Mouse (Mus musculus) stomach, embryonic 16.5 days (tissue): ENCODE data around the gene Vegfa. TPM values are rescaled to one million over a fixed set of nuclear protein-coding genes. Genes with fewer than 3 reads are reported as not detected.

Experiments
- ATAC-seq: fragments of 200-750 bp; cut with Nextera tagmentation; 2 replicates; pipeline ENCODE4 v1.8.0; 2017; ENCODE audit warnings: moderate number of reproducible peaks, moderate TSS enrichment; ENCODE audit not compliant: insufficient read depth, low FRiP score
- H3K27ac ChIP-seq: fragments of 300-500 bp; sonication (generic); 2 replicates; pipeline ENCODE4 v1.5.1; 2014; ENCODE audit warnings: low read length
- H3K27me3 ChIP-seq: fragments of 300-500 bp; sonication (generic); 2 replicates; pipeline ENCODE4 v1.6.1; 2014; ENCODE audit warnings: low read length, control low read depth, mixed read lengths; ENCODE audit not compliant: control insufficient read depth, insufficient read depth
- H3K36me3 ChIP-seq: fragments of 300-500 bp; sonication (generic); 2 replicates; pipeline ENCODE4 v1.6.1; 2014; ENCODE audit warnings: low read length; ENCODE audit not compliant: control insufficient read depth, insufficient read depth
- H3K4me1 ChIP-seq: fragments of 300-500 bp; sonication (generic); 2 replicates; pipeline ENCODE4 v1.6.1; 2014; ENCODE audit warnings: low read length, control low read depth, mixed read lengths; ENCODE audit not compliant: control insufficient read depth, insufficient read depth
- H3K4me2 ChIP-seq: fragments of 300-500 bp; sonication (generic); 2 replicates; pipeline ENCODE4 v1.6.1; 2014; ENCODE audit warnings: low read depth, low read length, mixed read lengths
- H3K4me3 ChIP-seq: fragments of 300-500 bp; sonication (generic); replicated peaks from 2 replicates; pipeline ENCODE4 v1.5.1; 2014; ENCODE audit warnings: mild to moderate bottlenecking, low read length
- H3K9ac ChIP-seq: fragments of 300-500 bp; sonication (generic); 2 replicates; pipeline ENCODE4 v1.6.1; 2014; ENCODE audit warnings: low read length
- H3K9me3 ChIP-seq: fragments of 300-500 bp; sonication (generic); replicated peaks from 2 replicates; pipeline ENCODE4 v1.6.1; 2016; ENCODE audit warnings: low read length, control low read depth; ENCODE audit not compliant: control insufficient read depth
- WGBS: fragments of 180-500 bp; shearing (Covaris S2); extraction: QIAGEN DNeasy Blood & Tissue Kit; methylation state at CpG from one replicate; pipeline ENCODE4 v1.1.7; 2014; 5-methylcytosine and 5-hydroxymethylcytosine counted together
- polyA plus RNA-seq: library from polyadenylated mRNA; unstranded; fragments of >200 nt; fragmentation: Nextera tagmentation; extraction: Ambion mirVana; gene quantifications from 2 replicates; pipeline ENCODE4 v1.2.1, GENCODE M21; 2015

The Vegfa gene
- polyA plus RNA-seq, 1 experiment from 2014 or later: 3.9 TPM

GRCm38 (mm10) chr17:46018736-46019004, 13.5 kb downstream of the Vegfa start:
- 85% methylated on average over 10 of the region's 10 CpGs for WGBS

GRCm38 (mm10) chr17:46017946-46018735, 14.0 kb downstream of the Vegfa start:
- Histone ChIP-seq H3K27ac (no peak overlapping the region), H3K9ac (no peak overlapping the region), H3K4me1 (no peaks in the 10 kb centered on the region), H3K36me3 (peaks cover 24% of the 10 kb centered on the region), H3K4me3 (no peak overlapping the region), H3K27me3 (no peaks in the 10 kb centered on the region), H3K4me2 (no peak overlapping the region), H3K9me3 (no peaks in the 10 kb centered on the region)
- no peak for ATAC-seq
- WGBS: 77% methylated on average over 24 of the region's 24 CpGs

More at GRCm38 (mm10) chr17:46018736-46019004, 13.5 kb downstream of the Vegfa start:
- Histone ChIP-seq H3K9me3 (no peaks in the 10 kb centered on the region), H3K36me3 (peaks cover 24% of the 10 kb centered on the region), H3K9ac (no peak overlapping the region), H3K4me1 (no peaks in the 10 kb centered on the region), H3K27ac (no peak overlapping the region), H3K4me3 (no peak overlapping the region), H3K4me2 (no peak overlapping the region), H3K27me3 (no peaks in the 10 kb centered on the region)
- ATAC-seq: no peak

- H3K9ac ChIP-seq: no peak overlapping the region
- H3K27ac ChIP-seq: no peak overlapping the region
- 92% methylated on average over 5 of the region's 5 CpGs for WGBS
- H3K27me3 ChIP-seq: no peaks in the 10 kb centered on the region
- H3K4me1 ChIP-seq: peaks cover 4% of the 10 kb centered on the region; the same call in 1 of the 2 replicates
- H3K4me3 ChIP-seq: no peak overlapping the region
- no peak for ATAC-seq
- H3K36me3 ChIP-seq: peaks cover 15% of the 10 kb centered on the region
- H3K4me2 ChIP-seq: no peak overlapping the region
- H3K9me3 ChIP-seq: no peaks in the 10 kb centered on the region
Observed at GRCm38 (mm10) chr17:46016617-46017016, 15.6 kb downstream of the Vegfa start.

- ATAC-seq: no peak
- no peak overlapping the region for H3K4me3 ChIP-seq
- WGBS: 90% methylated on average over 6 of the region's 6 CpGs
Observed at GRCm38 (mm10) chr17:46015967-46016366, 16.2 kb downstream of the Vegfa start.

GRCm38 (mm10) chr17:46014935-46015334, 17.2 kb downstream of the Vegfa start:
- ATAC-seq: no peak
- no peaks in the 10 kb centered on the region for H3K27me3 ChIP-seq
- 93% methylated on average over 2 of the region's 2 CpGs for WGBS
- peaks cover 4% of the 10 kb centered on the region; the same call in 1 of the 2 replicates for H3K4me1 ChIP-seq
- no peaks in the 10 kb centered on the region for H3K9me3 ChIP-seq
- peaks cover 15% of the 10 kb centered on the region for H3K36me3 ChIP-seq
- no peak overlapping the region for H3K9ac ChIP-seq
- H3K4me2 ChIP-seq: no peak overlapping the region
- no peak overlapping the region for H3K4me3 ChIP-seq
- no peak overlapping the region for H3K27ac ChIP-seq

More at GRCm38 (mm10) chr17:46015967-46016366, 16.2 kb downstream of the Vegfa start:
- peaks cover 4% of the 10 kb centered on the region; the same call in 1 of the 2 replicates for H3K4me1 ChIP-seq
- H3K9me3 ChIP-seq: no peaks in the 10 kb centered on the region
- H3K27ac ChIP-seq: no peak overlapping the region
- no peak overlapping the region for H3K9ac ChIP-seq
- H3K4me2 ChIP-seq: no peak overlapping the region
- no peaks in the 10 kb centered on the region for H3K27me3 ChIP-seq
- H3K36me3 ChIP-seq: peaks cover 15% of the 10 kb centered on the region

GRCm38 (mm10) chr17:46013549-46013948, 18.6 kb downstream of the Vegfa start:
- H3K27ac ChIP-seq: no peak overlapping the region
- H3K27me3 ChIP-seq: no peaks in the 10 kb centered on the region
- H3K36me3 ChIP-seq: peaks cover 11% of the 10 kb centered on the region
- H3K4me3 ChIP-seq: no peak overlapping the region
- no peaks in the 10 kb centered on the region for H3K9me3 ChIP-seq
- no peak overlapping the region for H3K4me2 ChIP-seq
- peaks cover 4% of the 10 kb centered on the region; the same call in 1 of the 2 replicates for H3K4me1 ChIP-seq
- no peak overlapping the region for H3K9ac ChIP-seq
- WGBS: 86% methylated on average over 15 of the region's 15 CpGs
- no peak for ATAC-seq

GRCm38 (mm10) chr17:46012211-46012610, 20.0 kb downstream of the Vegfa start:
- H3K4me1 ChIP-seq: peaks cover 4% of the 10 kb centered on the region; the same call in 1 of the 2 replicates
- H3K9me3 ChIP-seq: no peaks in the 10 kb centered on the region
- no peak overlapping the region for H3K4me2 ChIP-seq
- no peak; the same call in 1 of the 2 replicates for ATAC-seq
- no peak overlapping the region for H3K27ac ChIP-seq
- H3K27me3 ChIP-seq: no peaks in the 10 kb centered on the region
- no peak overlapping the region for H3K4me3 ChIP-seq
- H3K36me3 ChIP-seq: peaks cover 9% of the 10 kb centered on the region; the same call in 1 of the 2 replicates
- 27% methylated on average over 8 of the region's 8 CpGs for WGBS
- H3K9ac ChIP-seq: no peak overlapping the region; the same call in 1 of the 2 replicates

- no peak overlapping the region for H3K27ac ChIP-seq
- no peak overlapping the region for H3K4me2 ChIP-seq
- no peaks in the 10 kb centered on the region for H3K27me3 ChIP-seq
- no peak overlapping the region for H3K4me3 ChIP-seq
- WGBS: 88% methylated on average over 6 of the region's 6 CpGs
- peaks cover 2% of the 10 kb centered on the region; the same call in 1 of the 2 replicates for H3K36me3 ChIP-seq
- peaks cover 4% of the 10 kb centered on the region; the same call in 1 of the 2 replicates for H3K4me1 ChIP-seq
- H3K9ac ChIP-seq: no peak overlapping the region
- H3K9me3 ChIP-seq: no peaks in the 10 kb centered on the region
- ATAC-seq: no peak
Observed at GRCm38 (mm10) chr17:46010462-46010861, 21.7 kb downstream of the Vegfa start.

GRCm38 (mm10) chr17:46009182-46009581, 23.0 kb downstream of the Vegfa start:
- Histone ChIP-seq H3K4me1 (peaks cover 13% of the 10 kb centered on the region; the same call in 1 of the 2 replicates), H3K36me3 (no peaks in the 10 kb centered on the region), H3K9me3 (no peaks in the 10 kb centered on the region), H3K27ac (no peak overlapping the region), H3K27me3 (no peaks in the 10 kb centered on the region), H3K4me2 (no peak overlapping the region), H3K9ac (no peak overlapping the region), H3K4me3 (no peak overlapping the region)
- ATAC-seq: no peak
- 45% methylated on average over 7 of the region's 7 CpGs for WGBS
